Mouse (Mus musculus) gastrocnemius, postnatal 36 days (tissue): ENCODE measurements around the gene Afap1l2. TPM values are rescaled to one million over a fixed set of nuclear protein-coding genes. Genes with fewer than 3 reads are reported as not detected.

Experiments
- DNase-seq, 2 experiments: peaks; one replicate each; pipeline ENCODE4 v3.0.0; 2022
- intact Hi-C: fragments of 180-260 bp; cut with DNase I; formaldehyde crosslinking; loops from one replicate; pipeline ENCODE4 v1.15.1; 2025
- total RNA-seq, 2 experiments: library from RNA; stranded (reverse); gene quantifications; 2 replicates each; pipeline ENCODE4 v1.2.3; 2021

Gene Afap1l2
- total RNA-seq, 2 experiments from 2014 or later, result 1.6 to 2.2 TPM

GRCm38 (mm10) chr19:57010064-57010463 lies 2.0 kb upstream of the Afap1l2 start:
- intact Hi-C loops, result no loop called here
- DNase-seq, result no peak

- intact Hi-C loops, result loop anchor here (2.0 kb wide), 1 partner anchor 91 kb away; no protein-coding TSS in a partner anchor
- DNase-seq, result no peak
Observed at GRCm38 (mm10) chr19:57009653-57010052, 1.6 kb upstream of the Afap1l2 start.

- peak in 1 of 2 experiments; percentile 43 for DNase-seq
- intact Hi-C loops, result no loop called here
Observed at GRCm38 (mm10) chr19:57007291-57007690, 737 bp downstream of the Afap1l2 start.

- intact Hi-C loops, result no loop called here
- no peak for DNase-seq
Observed at GRCm38 (mm10) chr19:57006841-57007240, 1.2 kb downstream of the Afap1l2 start.

GRCm38 (mm10) chr19:57005062-57005461 lies 3.0 kb downstream of the Afap1l2 start:
- intact Hi-C loops, result no loop called here

GRCm38 (mm10) chr19:57003460-57003810 lies 4.6 kb downstream of the Afap1l2 start:
- intact Hi-C loops, result no loop called here
- DNase-seq, result no peak

More at GRCm38 (mm10) chr19:57005062-57005461, 3.0 kb downstream of the Afap1l2 start:
- peak; percentile 47 to 67 for DNase-seq

GRCm38 (mm10) chr19:57002741-57003459 lies 5.1 kb downstream of the Afap1l2 start:
- no peak for DNase-seq
- intact Hi-C loops, result no loop called here

- no peak for DNase-seq
- intact Hi-C loops, result no loop called here
Observed at GRCm38 (mm10) chr19:57001926-57002325, 6.1 kb downstream of the Afap1l2 start.

GRCm38 (mm10) chr19:57000592-57000991 lies 7.4 kb downstream of the Afap1l2 start:
- DNase-seq, result no peak
- intact Hi-C loops, result no loop called here

GRCm38 (mm10) chr19:56999781-57000180 lies 8.2 kb downstream of the Afap1l2 start:
- intact Hi-C loops, result no loop called here
- DNase-seq, result no peak

GRCm38 (mm10) chr19:56998910-56999309 lies 9.1 kb downstream of the Afap1l2 start:
- intact Hi-C loops, result no loop called here
- no peak for DNase-seq

GRCm38 (mm10) chr19:56998331-56998730 lies 9.7 kb downstream of the Afap1l2 start:
- DNase-seq, result no peak
- intact Hi-C loops, result no loop called here

- peak; percentile 29 to 42 for DNase-seq
- intact Hi-C loops, result no loop called here
Observed at GRCm38 (mm10) chr19:56997164-56997599, 10.8 kb downstream of the Afap1l2 start.

GRCm38 (mm10) chr19:56995441-56995840 lies 12.6 kb downstream of the Afap1l2 start:
- intact Hi-C loops, result no loop called here
- DNase-seq, result no peak

GRCm38 (mm10) chr19:56994653-56995052 lies 13.4 kb downstream of the Afap1l2 start:
- intact Hi-C loops, result no loop called here
- peak in 1 of 2 experiments; percentile 25 for DNase-seq

- intact Hi-C loops, result no loop called here
- DNase-seq, result no peak
Observed at GRCm38 (mm10) chr19:56993763-56994162, 14.3 kb downstream of the Afap1l2 start.

GRCm38 (mm10) chr19:56992978-56993545 lies 15.0 kb downstream of the Afap1l2 start:
- intact Hi-C loops, result no loop called here
- DNase-seq, result no peak

- no peak for DNase-seq
- intact Hi-C loops, result no loop called here
Observed at GRCm38 (mm10) chr19:56990367-56991111, 17.5 kb downstream of the Afap1l2 start.

- intact Hi-C loops, result no loop called here
- DNase-seq, result no peak
Observed at GRCm38 (mm10) chr19:56989171-56989570, 18.9 kb downstream of the Afap1l2 start.

GRCm38 (mm10) chr19:56984229-56984628 lies 23.8 kb downstream of the Afap1l2 start:
- intact Hi-C loops, result no loop called here
- peak in 1 of 2 experiments; percentile 41 for DNase-seq

GRCm38 (mm10) chr19:56983757-56984156 lies 24.3 kb downstream of the Afap1l2 start:
- intact Hi-C loops, result no loop called here
- DNase-seq, result no peak
